Mouse (Mus musculus) liver, embryonic 13.5 days (tissue): ENCODE results near the gene Vav1. TPM values are rescaled to one million over a fixed set of nuclear protein-coding genes. Genes with fewer than 3 reads are reported as not detected.
A peak's percentile ranks its signal among the peaks of the same experiment; 100 is the strongest.

Experiments
- ATAC-seq: fragments of 200-750 bp; cut with Nextera tagmentation; 2 replicates; pipeline ENCODE4 v1.8.0; 2017; ENCODE audit warnings: low read depth, mild to moderate bottlenecking, moderate number of reproducible peaks, moderate library complexity
- DNase-seq: peaks from one replicate; pipeline ENCODE4 v3.0.0; 2022
- H3K27ac ChIP-seq: fragments of 300-500 bp; sonication (generic); 2 replicates; pipeline ENCODE4 v1.5.1; 2015; ENCODE audit warnings: moderate library complexity, mild to moderate bottlenecking, inconsistent platforms
- H3K27me3 ChIP-seq: fragments of 300-500 bp; sonication (generic); 2 replicates; pipeline ENCODE4 v1.6.1; 2015; ENCODE audit warnings: mild to moderate bottlenecking, inconsistent platforms
- H3K36me3 ChIP-seq: fragments of 300-500 bp; sonication (generic); 2 replicates; pipeline ENCODE4 v1.6.1; 2015; ENCODE audit warnings: mild to moderate bottlenecking, inconsistent platforms
- H3K4me1 ChIP-seq: fragments of 300-500 bp; sonication (generic); replicated peaks from 2 replicates; pipeline ENCODE4 v1.6.1; 2015; ENCODE audit warnings: inconsistent platforms
- H3K4me2 ChIP-seq: fragments of 300-500 bp; sonication (generic); 2 replicates; pipeline ENCODE4 v1.6.1; 2015; ENCODE audit warnings: inconsistent platforms, mild to moderate bottlenecking, moderate library complexity
- H3K4me3 ChIP-seq: fragments of 300-500 bp; sonication (generic); replicated peaks from 2 replicates; pipeline ENCODE4 v1.5.1; 2015; ENCODE audit warnings: mild to moderate bottlenecking, inconsistent platforms
- H3K9ac ChIP-seq: fragments of 300-500 bp; sonication (generic); 2 replicates; pipeline ENCODE4 v1.6.1; 2015; ENCODE audit warnings: mild to moderate bottlenecking, inconsistent platforms
- H3K9me3 ChIP-seq: fragments of 300-500 bp; sonication (generic); replicated peaks from 2 replicates; pipeline ENCODE4 v1.6.1; 2016; ENCODE audit warnings: inconsistent platforms
- whole genome bisulfite sequencing: fragments of 180-500 bp; shearing (Covaris S2); methylation state at CpG from one replicate; pipeline ENCODE4 v1.1.7; 2015; ENCODE audit not compliant: insufficient replicate concordance; 5-methylcytosine and 5-hydroxymethylcytosine counted together
- polyA plus RNA-seq: library from polyadenylated mRNA; unstranded; fragments of >200 nt; fragmentation: Nextera tagmentation; extraction: Ambion mirVana; gene quantifications from 2 replicates; pipeline ENCODE4 v1.2.1, GENCODE M21; 2015

The Vav1 gene
- polyA plus RNA-seq, result 11.6 and 12.5 TPM in 2 replicates

DNA sequence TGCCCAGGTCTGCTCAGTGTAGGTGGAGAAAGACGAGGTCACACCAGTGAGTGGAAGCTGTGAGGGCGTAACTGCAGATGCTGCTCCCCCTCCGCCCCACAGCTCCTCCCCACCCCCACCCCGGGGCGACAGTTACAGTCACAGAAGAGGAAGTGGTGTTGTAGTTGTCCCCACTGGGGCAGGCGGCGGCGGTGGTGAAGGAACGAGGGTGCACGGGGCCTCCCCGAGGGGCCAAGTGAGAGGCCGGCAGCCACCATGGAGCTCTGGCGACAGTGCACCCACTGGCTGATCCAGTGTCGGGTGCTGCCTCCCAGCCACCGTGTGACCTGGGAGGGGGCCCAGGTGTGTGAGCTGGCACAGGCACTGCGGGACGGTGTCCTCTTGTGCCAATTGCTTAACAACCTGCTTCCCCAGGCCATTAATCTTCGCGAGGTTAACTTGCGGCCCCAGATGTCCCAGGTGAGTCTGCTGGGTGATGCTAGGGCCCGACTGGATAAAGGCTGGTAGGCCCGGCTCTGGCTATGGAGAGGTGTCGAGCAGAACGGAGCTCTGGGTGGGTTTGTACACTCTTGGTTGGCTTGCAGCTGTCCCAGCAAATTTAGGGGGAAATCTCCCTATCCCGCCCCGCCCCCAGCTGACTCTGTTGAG lies at the start of gene Vav1:
TSS of gene Vav1 (plus strand) at position 158 of the 648 bp plus-strand sequence.
- H3K9ac ChIP-seq, result peak within 1 kb of the TSS; percentile 66
- peak within 1 kb of the TSS; percentile 51 for H3K4me3 ChIP-seq
- H3K4me2 ChIP-seq, result peak within 1 kb of the TSS; percentile 61

DNA sequence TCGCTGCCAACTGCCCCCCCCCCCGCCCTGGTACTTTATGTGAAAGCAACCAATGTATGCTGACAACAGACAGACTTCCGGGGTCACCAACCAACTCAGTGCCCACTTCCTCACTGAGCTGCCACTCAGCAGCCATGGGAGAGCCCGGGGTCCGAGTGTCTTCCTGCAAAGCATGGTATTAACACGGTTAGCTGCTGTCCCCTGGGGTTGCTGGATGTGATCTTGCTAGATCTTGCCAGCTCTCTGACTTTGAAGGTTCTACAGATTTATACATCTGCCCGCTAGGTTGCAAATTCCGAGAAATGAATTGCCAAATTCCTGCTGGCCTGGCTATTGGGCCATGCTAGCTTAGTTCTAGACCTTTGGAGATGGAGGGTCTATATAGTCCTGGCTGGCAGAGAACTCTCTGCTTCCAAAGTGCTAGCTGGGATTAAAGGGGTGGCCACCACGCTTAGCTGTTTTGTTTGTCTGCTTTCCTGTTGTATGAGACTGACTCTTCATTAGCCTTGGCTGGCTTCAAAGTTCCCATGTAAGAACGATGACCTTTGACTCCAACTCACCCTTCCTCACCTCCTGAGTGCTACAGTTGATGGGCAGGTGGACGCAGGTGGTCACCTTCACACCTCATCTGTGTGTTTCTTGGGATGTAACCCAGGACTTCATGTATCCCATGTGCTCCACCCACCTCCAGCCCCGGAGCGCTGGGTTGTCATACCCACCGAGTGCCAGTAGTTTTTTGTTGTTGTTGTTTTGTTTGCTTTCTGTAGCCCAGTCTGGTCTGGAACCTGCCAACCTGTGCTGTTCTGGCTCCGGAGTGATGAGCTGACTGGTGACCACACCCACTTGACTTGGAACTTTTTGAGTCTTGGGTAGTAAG lies 48.8 kb upstream of the Vav1 start:
- Histone ChIP-seq H3K4me1 (peaks cover 40% of the 10 kb centered on the region), H3K4me3 (no peak overlapping the region), H3K27me3 (no peaks in the 10 kb centered on the region), H3K27ac (peak overlapping the region; percentile 26), H3K9ac (no peak overlapping the region), H3K9me3 (no peaks in the 10 kb centered on the region), H3K36me3 (peaks cover 9% of the 10 kb centered on the region), H3K4me2 (no peak overlapping the region)
- WGBS, result 48% methylated on average over 15 of the region's 15 CpGs
- ATAC-seq, result no peak
- DNase-seq, result no peak

More for the DNA sequence above, at the start of gene Vav1:
- no peak for DNase-seq
- 12% methylated on average over 26 of the region's 26 CpGs for WGBS
- no peaks in the 10 kb centered on the region for H3K9me3 ChIP-seq
- peaks cover 27% of the 10 kb centered on the region for H3K27me3 ChIP-seq
- H3K4me1 ChIP-seq, result peaks cover 35% of the 10 kb centered on the region
- H3K27ac ChIP-seq, result peak within 1 kb of the TSS; percentile 61
- no peaks in the 10 kb centered on the region for H3K36me3 ChIP-seq
- peak; percentile 28 for ATAC-seq

DNA sequence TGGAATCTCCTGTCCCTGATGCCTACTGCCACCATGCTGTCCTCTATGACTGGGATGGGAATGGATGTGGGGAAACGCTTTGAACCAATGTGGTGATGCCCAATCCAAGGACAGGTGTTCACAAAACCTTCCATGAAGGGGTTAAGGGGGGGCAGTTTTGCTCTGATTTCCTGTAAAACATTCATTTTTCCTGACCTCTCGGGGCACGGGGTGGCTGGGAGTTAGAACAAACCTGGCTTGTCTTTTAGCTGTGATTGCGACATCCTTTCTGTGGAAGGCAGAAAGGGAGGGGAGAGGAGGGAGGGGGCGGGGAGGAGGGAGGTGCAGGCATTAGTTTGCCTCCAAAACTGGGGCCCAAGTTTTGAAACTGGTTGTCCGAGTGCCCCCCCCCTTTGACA lies 48.2 kb upstream of the Vav1 start:
- ATAC-seq, result no peak

DNA sequence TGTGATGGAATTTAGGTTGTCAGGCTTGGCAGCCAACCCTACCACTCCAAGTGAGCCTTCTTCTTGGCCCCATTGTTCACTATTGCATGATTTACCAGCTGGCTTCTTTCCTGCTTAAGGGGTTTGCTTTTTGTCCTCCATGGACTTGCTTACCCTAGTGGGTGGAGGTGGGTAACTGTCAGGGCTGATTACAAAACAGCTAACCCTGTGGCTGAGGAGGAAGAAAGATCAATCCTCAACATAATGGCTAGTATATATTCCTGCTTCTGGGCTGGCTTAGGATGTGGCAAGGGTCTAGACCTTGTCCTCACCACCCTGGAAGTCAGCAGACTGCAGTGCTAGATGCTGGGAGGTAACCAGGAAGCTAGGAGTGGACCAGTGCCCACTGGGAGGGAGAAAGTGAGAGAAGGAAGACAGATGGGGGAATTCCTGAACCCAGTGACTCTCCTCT lies 47.6 kb upstream of the Vav1 start:
- Histone ChIP-seq H3K4me2 (no peak overlapping the region), H3K9me3 (no peaks in the 10 kb centered on the region), H3K27me3 (no peaks in the 10 kb centered on the region), H3K4me1 (peaks cover 38% of the 10 kb centered on the region), H3K36me3 (peaks cover 19% of the 10 kb centered on the region), H3K4me3 (no peak overlapping the region), H3K9ac (no peak overlapping the region), H3K27ac (peak overlapping the region; percentile 43)
- no peak for DNase-seq
- ATAC-seq, result no peak

More for the DNA sequence above, 48.2 kb upstream of the Vav1 start:
- Histone ChIP-seq H3K27me3 (no peaks in the 10 kb centered on the region), H3K36me3 (peaks cover 13% of the 10 kb centered on the region), H3K9me3 (no peaks in the 10 kb centered on the region), H3K4me2 (no peak overlapping the region), H3K9ac (no peak overlapping the region), H3K4me1 (peaks cover 40% of the 10 kb centered on the region), H3K27ac (peak overlapping the region; percentile 26; the same call in 1 of the 2 replicates), H3K4me3 (no peak overlapping the region)
- WGBS, result 29% methylated on average over 5 of the region's 6 CpGs
- no peak for DNase-seq

DNA sequence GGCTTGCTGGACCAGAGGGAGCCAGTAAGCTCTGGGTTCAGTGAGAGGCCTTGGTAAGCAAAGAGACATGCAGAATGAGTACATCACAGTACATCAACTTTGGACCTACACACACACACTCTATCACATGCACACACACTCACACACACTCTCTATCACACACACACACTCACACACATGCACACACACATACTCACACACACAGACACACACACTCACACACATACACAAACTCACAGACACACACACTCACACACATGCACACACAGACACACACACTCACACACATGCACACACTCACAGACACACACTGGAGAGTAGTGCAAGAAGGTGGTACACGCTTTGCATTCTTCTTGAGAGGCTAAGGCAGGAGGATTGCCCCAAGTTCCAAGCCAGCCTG lies 46.7 kb upstream of the Vav1 start:
- H3K27me3 ChIP-seq, result no peaks in the 10 kb centered on the region
- H3K36me3 ChIP-seq, result peaks cover 28% of the 10 kb centered on the region
- H3K4me1 ChIP-seq, result peaks cover 36% of the 10 kb centered on the region
- WGBS, result 73% methylated on average over 1 of the region's 1 CpGs
- peak overlapping the region; percentile 65 for H3K27ac ChIP-seq
- peak overlapping the region; percentile 34; the same call in 1 of the 2 replicates for H3K4me2 ChIP-seq
- H3K9me3 ChIP-seq, result no peaks in the 10 kb centered on the region
- no peak for DNase-seq
- no peak for ATAC-seq
- H3K9ac ChIP-seq, result peak overlapping the region; percentile 3; the same call in 1 of the 2 replicates
- no peak overlapping the region for H3K4me3 ChIP-seq

DNA sequence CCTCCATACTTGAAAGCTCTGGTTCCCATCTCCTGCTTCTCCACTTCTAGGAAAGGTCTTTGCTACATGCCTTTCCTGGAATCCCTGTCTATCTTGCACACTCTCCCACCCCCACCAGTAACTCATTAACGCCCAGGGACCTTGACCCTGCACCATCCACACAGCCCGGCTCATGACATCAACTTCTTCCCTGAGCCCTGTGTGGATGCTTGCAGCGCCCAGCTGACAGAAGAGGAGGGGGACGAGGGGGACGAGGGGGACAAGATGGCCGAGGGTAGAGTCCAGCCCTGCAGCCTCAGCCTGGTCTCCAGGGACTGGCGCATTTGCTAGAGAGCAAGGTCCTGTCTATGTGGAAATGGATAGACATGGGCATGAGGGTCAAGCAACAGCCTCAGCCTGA lies 45.9 kb upstream of the Vav1 start:
- Histone ChIP-seq H3K9me3 (no peaks in the 10 kb centered on the region), H3K4me1 (peaks cover 36% of the 10 kb centered on the region), H3K27me3 (no peaks in the 10 kb centered on the region), H3K27ac (0 out of 2 replicates have a peak overlapping the region, but pooled peaks have one; percentile 74), H3K4me3 (peak overlapping the region; percentile 47), H3K36me3 (peaks cover 36% of the 10 kb centered on the region), H3K4me2 (peak overlapping the region; percentile 34), H3K9ac (no peak overlapping the region)
- ATAC-seq (peak; percentile 70), DNase-seq (no peak)
- WGBS, result 36% methylated on average over 7 of the region's 7 CpGs

DNA sequence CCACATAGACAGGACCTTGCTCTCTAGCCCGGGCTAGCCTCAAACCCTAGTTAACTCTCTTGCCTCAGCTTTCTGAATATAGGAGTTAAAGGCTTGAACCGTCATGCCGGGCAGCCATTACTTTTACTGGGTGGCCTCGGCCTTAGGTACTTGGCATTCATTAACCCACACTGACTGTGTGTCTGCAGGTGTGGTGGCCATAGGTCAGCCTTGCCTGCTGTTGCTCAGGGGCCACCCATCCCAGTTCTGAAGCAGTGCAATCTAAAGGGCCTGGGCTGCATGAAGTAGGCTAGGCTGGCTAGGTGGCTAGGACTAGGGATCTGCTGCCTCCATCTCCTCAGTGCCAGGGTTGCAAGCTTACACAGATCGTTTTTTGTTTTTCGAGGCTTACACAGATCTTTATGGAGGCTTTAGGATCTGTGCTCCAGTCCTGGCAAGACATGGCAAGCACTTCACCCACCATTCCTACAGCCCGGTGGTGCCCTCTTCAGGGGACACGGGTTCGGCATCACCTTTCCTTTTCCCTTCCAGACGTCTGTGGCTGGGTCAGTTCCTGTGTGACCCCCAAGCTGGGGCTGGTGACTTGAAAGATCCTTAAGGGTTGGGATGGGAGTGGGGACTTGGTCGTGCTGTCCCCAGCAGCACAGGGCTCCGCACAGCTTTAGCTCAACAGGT lies 44.5 kb upstream of the Vav1 start:
- peaks cover 41% of the 10 kb centered on the region for H3K36me3 ChIP-seq
- H3K27me3 ChIP-seq, result no peaks in the 10 kb centered on the region
- H3K9ac ChIP-seq, result peak overlapping the region; percentile 55
- peak overlapping the region; percentile 47 for H3K4me3 ChIP-seq
- DNase-seq (no peak), ATAC-seq (peak; percentile 39)
- 74% methylated on average over 12 of the region's 12 CpGs for WGBS
- no peaks in the 10 kb centered on the region for H3K9me3 ChIP-seq
- H3K4me2 ChIP-seq, result peak overlapping the region; percentile 54
- H3K4me1 ChIP-seq, result peaks cover 26% of the 10 kb centered on the region
- peak overlapping the region; percentile 74 for H3K27ac ChIP-seq

DNA sequence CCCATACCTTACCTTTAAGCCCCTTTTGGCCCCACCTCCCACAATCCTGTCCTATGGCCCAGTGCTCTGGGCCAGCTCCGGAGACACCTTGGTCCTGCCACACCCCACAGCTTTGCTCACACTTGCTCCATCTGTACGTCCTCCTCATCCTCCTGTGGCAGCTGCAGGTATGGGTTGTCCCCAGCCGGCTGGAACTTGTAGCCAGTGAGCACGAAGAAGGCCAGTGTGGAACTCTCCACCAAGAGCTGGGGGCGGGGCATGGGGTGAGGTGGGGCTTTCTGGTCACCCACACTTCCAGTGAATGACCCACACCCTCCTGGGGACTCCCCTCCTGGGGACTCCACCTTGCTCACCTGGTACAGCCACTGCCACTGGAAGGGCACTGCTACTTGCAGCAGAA lies 43.1 kb upstream of the Vav1 start:
- H3K4me3 ChIP-seq, result 0 out of 2 replicates have a peak overlapping the region, but pooled peaks have one; percentile 1
- WGBS, result 70% methylated on average over 5 of the region's 5 CpGs
- ATAC-seq (0 out of 2 replicates have a peak, but pooled peaks have one; percentile 7), DNase-seq (no peak)
- H3K36me3 ChIP-seq, result peaks cover 41% of the 10 kb centered on the region
- no peak overlapping the region for H3K27ac ChIP-seq
- H3K27me3 ChIP-seq, result no peaks in the 10 kb centered on the region
- H3K9me3 ChIP-seq, result no peaks in the 10 kb centered on the region
- H3K4me1 ChIP-seq, result peaks cover 13% of the 10 kb centered on the region
- H3K9ac ChIP-seq, result no peak overlapping the region
- H3K4me2 ChIP-seq, result peak overlapping the region; percentile 54

DNA sequence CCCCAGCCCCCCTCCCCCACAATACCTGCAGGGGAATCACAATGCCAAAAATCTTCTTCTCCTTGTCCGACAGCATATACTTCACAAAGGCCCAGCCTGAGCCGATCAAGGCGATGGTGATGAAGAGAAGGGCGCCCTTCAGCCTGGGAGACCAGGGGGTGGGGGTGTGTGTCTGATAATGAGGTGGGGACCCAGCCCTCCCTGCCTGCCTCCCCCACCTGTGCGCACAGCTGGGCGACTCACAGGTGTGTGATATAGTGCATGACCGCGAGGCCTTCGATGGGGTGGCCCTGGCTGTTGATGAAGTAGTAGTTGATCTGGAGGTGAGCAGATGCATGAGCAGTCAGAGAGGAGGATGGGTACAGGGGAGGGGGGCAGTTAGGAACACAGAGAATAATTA lies 41.7 kb upstream of the Vav1 start:
- Histone ChIP-seq H3K9ac (no peak overlapping the region), H3K36me3 (peaks cover 47% of the 10 kb centered on the region), H3K9me3 (no peaks in the 10 kb centered on the region), H3K4me1 (peaks cover 3% of the 10 kb centered on the region), H3K27me3 (no peaks in the 10 kb centered on the region), H3K27ac (no peak overlapping the region), H3K4me2 (no peak overlapping the region), H3K4me3 (no peak overlapping the region)
- 83% methylated on average over 9 of the region's 9 CpGs for WGBS
- ATAC-seq (no peak), DNase-seq (no peak)

DNA sequence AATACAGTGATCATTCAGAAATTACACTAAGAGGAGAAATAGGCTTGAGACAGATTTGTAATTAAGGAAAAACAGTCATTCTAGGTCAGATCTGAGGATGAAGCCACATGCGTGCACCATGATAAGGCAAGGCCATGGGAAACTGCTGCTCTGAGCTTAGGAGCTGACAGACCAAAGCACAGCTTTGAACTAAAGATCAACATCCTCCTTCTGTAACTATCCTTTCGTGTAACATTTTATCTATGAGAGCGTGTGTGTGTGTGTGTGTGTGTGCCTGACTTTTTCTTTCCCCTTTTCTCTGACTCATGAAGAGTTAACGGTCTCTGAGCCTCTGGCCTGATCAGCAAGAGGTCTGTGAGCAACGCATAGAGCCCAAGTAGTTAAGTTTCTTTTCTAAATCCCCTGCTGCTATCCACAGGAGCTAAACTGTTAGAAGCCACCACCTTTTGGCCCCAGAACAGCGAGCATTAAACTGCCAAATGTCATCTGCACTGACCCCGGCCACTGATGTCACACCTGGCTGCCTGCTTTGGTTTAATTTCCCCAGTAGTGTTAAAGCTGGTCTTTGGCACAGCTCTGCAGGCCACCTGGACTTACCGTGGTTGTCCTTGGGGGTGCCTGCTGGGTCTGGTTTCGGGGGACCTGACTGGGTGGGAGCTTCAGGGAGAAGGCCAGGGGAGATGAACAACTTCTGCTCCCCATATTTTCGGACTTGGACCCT lies 35.1 kb upstream of the Vav1 start:
- Histone ChIP-seq H3K36me3 (peaks cover 24% of the 10 kb centered on the region), H3K9ac (no peak overlapping the region), H3K27ac (no peak overlapping the region), H3K27me3 (no peaks in the 10 kb centered on the region), H3K9me3 (no peaks in the 10 kb centered on the region), H3K4me3 (no peak overlapping the region), H3K4me1 (peaks cover 27% of the 10 kb centered on the region), H3K4me2 (no peak overlapping the region)
- DNase-seq (no peak), ATAC-seq (no peak)
- 65% methylated on average over 10 of the region's 10 CpGs for WGBS
